Mouse (Mus musculus): ENCODE measurements around the gene Yy2. TPM values are rescaled to one million over a fixed set of nuclear protein-coding genes. Genes with fewer than 3 reads are reported as not detected.

Gene Yy2
- 3.2 and 5.3 TPM in 2 replicates for polyA plus RNA-seq (2016; fragmentation: Nextera tagmentation; extraction: Ambion mirVana)

DNA sequence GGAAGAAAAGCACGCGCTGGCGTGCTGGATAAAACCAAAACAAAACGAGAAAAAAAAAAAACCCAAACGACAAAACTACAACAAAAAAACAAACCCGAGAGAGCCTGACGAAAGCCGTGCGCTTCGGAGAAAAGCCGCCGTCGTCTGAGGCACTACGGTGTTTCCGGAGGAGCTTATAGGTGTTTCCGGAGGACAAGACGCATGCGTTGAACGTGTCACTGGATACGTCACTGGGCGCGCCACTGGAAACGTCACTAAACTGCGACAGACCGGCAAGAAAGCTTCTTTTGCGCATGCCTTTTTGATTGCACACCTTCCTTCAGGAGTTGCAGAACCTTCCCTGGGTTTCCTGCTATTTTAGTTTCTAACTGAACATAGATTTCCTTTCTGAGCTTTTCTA is at the start of gene Yy2:
TSS of gene Yy2 (minus strand) at position 146 of the 400 bp plus-strand sequence.
- H3K9ac ChIP-seq: no peak within 1 kb of the TSS
- no peaks in the 10 kb centered on the region for H3K4me1 ChIP-seq
- no peak within 1 kb of the TSS for H3K4me3 ChIP-seq
- no peaks in the 10 kb centered on the region for H3K27me3 ChIP-seq (replicated peaks)
- no peak for ATAC-seq (ENCODE audit: low FRiP score, low read depth)
- no peaks in the 10 kb centered on the region for H3K9me3 ChIP-seq
- H3K36me3 ChIP-seq: 0 out of 2 replicates have a peak, but pooled peaks cover 5% of the 10 kb centered on the region
- 89% methylated on average over 26 of the region's 26 CpGs for WGBS
- no peak within 1 kb of the TSS for H3K27ac ChIP-seq
- H3K4me2 ChIP-seq (replicated peaks): no peak within 1 kb of the TSS

DNA sequence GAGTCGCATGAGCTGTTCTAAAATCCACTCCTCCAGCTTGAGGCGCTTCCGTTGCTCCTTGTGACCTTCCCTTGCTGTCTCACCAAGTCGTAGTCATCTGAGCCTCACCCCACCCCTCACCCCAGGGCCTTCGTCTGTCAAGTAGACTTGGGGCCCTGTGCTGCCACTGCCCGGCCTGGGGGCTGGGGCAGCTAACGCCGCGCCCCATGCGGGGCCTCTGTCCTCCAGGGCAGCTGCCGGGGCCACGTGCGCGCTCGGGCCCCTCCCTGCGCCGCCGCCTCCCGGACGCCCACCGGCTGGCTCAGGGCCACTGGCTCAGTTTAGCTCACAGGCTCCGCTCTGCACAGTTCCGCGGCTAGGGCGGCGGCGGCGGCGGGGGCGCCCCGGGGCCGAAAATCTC is 44.1 kb upstream of the Yy2 start:
- H3K27ac ChIP-seq: no peak overlapping the region
- H3K9ac ChIP-seq: no peak overlapping the region
- no peak for ATAC-seq (ENCODE audit: low FRiP score, low read depth)
- H3K27me3 ChIP-seq (replicated peaks): no peaks in the 10 kb centered on the region
- no peaks in the 10 kb centered on the region for H3K4me1 ChIP-seq
- H3K4me3 ChIP-seq: no peak overlapping the region
- 24% methylated on average over 31 of the region's 32 CpGs for whole genome bisulfite sequencing
- H3K4me2 ChIP-seq (replicated peaks): peak overlapping the region; percentile 51
- H3K36me3 ChIP-seq: no peaks in the 10 kb centered on the region
- H3K9me3 ChIP-seq: no peaks in the 10 kb centered on the region

DNA sequence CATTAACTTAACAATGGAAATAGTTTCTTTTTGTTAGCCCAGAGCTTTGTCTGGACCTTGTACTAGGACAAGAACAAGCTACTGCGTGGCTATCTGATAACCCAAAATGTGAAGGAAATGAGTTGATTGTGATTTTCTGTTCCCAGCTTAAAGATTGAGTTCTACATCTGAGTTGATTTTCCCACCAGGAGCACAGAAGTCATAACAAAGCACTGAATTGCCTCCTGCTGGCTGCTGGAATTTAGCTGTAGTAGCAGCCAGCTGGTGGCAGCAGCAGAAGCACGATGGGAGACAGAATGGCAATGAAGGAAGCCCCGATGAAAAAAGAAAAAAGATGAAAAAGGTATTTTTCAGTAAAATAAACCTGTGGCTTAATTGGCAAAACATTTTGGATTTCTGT is 32.7 kb upstream of the Yy2 start:
- Histone ChIP-seq H3K4me1 (no peaks in the 10 kb centered on the region), H3K4me3 (no peak overlapping the region), H3K4me2 (replicated peaks) (no peak overlapping the region), H3K27ac (no peak overlapping the region), H3K9me3 (no peaks in the 10 kb centered on the region), H3K27me3 (replicated peaks) (no peaks in the 10 kb centered on the region), H3K36me3 (no peaks in the 10 kb centered on the region), H3K9ac (no peak overlapping the region)
- 18% methylated on average over 3 of the region's 3 CpGs for WGBS
- no peak for ATAC-seq (ENCODE audit: low FRiP score, low read depth)

- peak within 1 kb of the TSS; percentile 56 for H3K4me2 ChIP-seq (replicated peaks)
- H3K27ac ChIP-seq: peak within 1 kb of the TSS; percentile 80
- peak within 1 kb of the TSS; percentile 74 for H3K9ac ChIP-seq
- 14% methylated on average over 61 of the region's 74 CpGs for WGBS
- no peaks in the 10 kb centered on the region for H3K36me3 ChIP-seq
- ATAC-seq (ENCODE audit: low FRiP score, low read depth): peak; percentile 83
- no peaks in the 10 kb centered on the region for H3K4me1 ChIP-seq
- peak within 1 kb of the TSS; percentile 50 for H3K4me3 ChIP-seq
- H3K27me3 ChIP-seq (replicated peaks): no peaks in the 10 kb centered on the region
- no peaks in the 10 kb centered on the region for H3K9me3 ChIP-seq
Observed at GRCm38 (mm10) chrX:157598186-157598996, 29.6 kb upstream of the Yy2 start, which contains the start of gene Mbtps2. TSS of gene Mbtps2 (minus strand) at chrX:157598715.

- no peaks in the 10 kb centered on the region for H3K4me1 ChIP-seq
- 16% methylated on average over 17 of the region's 17 CpGs for WGBS
- H3K9ac ChIP-seq: peak overlapping the region; percentile 74
- no peaks in the 10 kb centered on the region for H3K27me3 ChIP-seq (replicated peaks)
- peak; percentile 30 for ATAC-seq (ENCODE audit: low FRiP score, low read depth)
- H3K27ac ChIP-seq: no peak overlapping the region
- H3K36me3 ChIP-seq: no peaks in the 10 kb centered on the region
- peak overlapping the region; percentile 56 for H3K4me2 ChIP-seq (replicated peaks)
- no peaks in the 10 kb centered on the region for H3K9me3 ChIP-seq
- H3K4me3 ChIP-seq: peak overlapping the region; percentile 50
Observed at GRCm38 (mm10) chrX:157597585-157598185, 28.9 kb upstream of the Yy2 start.

DNA sequence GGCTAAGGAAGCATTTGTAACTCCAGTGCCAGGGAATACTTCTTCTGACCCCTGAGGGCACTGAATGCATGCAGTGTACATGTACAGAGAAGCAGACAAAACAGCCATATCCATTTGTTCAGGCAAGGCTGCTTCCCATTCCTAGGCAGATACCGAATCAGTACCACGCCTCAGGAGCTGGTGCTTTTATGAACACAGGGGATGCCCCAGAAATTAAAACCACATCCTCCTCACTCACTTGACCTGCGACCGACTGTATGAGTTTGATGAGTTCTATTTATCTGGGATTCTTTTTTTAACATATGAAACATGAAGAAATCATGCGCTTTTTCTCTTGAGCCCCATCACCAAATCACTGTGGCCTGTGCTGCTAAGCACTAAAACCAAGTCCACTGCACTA is 28.0 kb upstream of the Yy2 start:
- no peaks in the 10 kb centered on the region for H3K36me3 ChIP-seq
- no peak overlapping the region for H3K27ac ChIP-seq
- H3K27me3 ChIP-seq (replicated peaks): no peaks in the 10 kb centered on the region
- no peaks in the 10 kb centered on the region for H3K4me1 ChIP-seq
- ATAC-seq (ENCODE audit: low FRiP score, low read depth): no peak
- peak overlapping the region; percentile 56 for H3K4me2 ChIP-seq (replicated peaks)
- H3K9ac ChIP-seq: no peak overlapping the region
- no peak overlapping the region for H3K4me3 ChIP-seq
- no peaks in the 10 kb centered on the region for H3K9me3 ChIP-seq
- WGBS: 84% methylated on average over 5 of the region's 5 CpGs

- H3K4me3 ChIP-seq: no peak overlapping the region
- no peak overlapping the region for H3K4me2 ChIP-seq (replicated peaks)
- H3K27me3 ChIP-seq (replicated peaks): no peaks in the 10 kb centered on the region
- H3K9me3 ChIP-seq: no peaks in the 10 kb centered on the region
- no peak overlapping the region for H3K27ac ChIP-seq
- no peaks in the 10 kb centered on the region for H3K4me1 ChIP-seq
- WGBS: 87% methylated on average over 6 of the region's 6 CpGs
- ATAC-seq (ENCODE audit: low FRiP score, low read depth): no peak
- H3K36me3 ChIP-seq: no peaks in the 10 kb centered on the region
- no peak overlapping the region for H3K9ac ChIP-seq
Observed at GRCm38 (mm10) chrX:157595927-157596326, 27.1 kb upstream of the Yy2 start.

- no peak for ATAC-seq (ENCODE audit: low FRiP score, low read depth)
- Histone ChIP-seq H3K9me3 (no peaks in the 10 kb centered on the region), H3K36me3 (no peaks in the 10 kb centered on the region), H3K27me3 (replicated peaks) (no peaks in the 10 kb centered on the region), H3K4me3 (no peak overlapping the region), H3K4me2 (replicated peaks) (no peak overlapping the region), H3K4me1 (no peaks in the 10 kb centered on the region), H3K27ac (no peak overlapping the region), H3K9ac (no peak overlapping the region)
- WGBS: 86% methylated on average over 2 of the region's 2 CpGs
Observed at GRCm38 (mm10) chrX:157594606-157595005, 25.8 kb upstream of the Yy2 start.

DNA sequence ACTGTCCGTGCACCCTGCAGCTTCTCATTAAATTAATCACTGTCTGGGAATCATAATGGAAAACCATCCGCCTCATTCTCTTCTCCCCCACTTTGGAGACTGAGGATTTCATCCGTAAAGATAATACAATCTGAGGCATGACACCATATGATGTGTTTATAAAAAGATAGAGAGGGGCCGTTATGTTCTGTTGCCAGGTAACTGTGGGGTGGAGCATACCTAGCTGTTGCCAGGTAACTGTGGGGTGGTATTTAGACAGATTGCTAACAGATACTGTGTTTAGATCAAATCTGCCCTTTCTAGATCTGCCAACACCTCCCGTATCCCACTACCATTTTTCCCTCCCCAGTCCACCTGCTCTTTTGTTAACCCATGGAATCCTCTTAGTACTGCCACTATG is 18.2 kb upstream of the Yy2 start:
- no peaks in the 10 kb centered on the region for H3K27me3 ChIP-seq (replicated peaks)
- no peaks in the 10 kb centered on the region for H3K36me3 ChIP-seq
- H3K9ac ChIP-seq: no peak overlapping the region
- H3K9me3 ChIP-seq: no peaks in the 10 kb centered on the region
- no peaks in the 10 kb centered on the region for H3K4me1 ChIP-seq
- no peak overlapping the region for H3K27ac ChIP-seq
- WGBS: 70% methylated on average over 5 of the region's 5 CpGs
- no peak overlapping the region for H3K4me2 ChIP-seq (replicated peaks)
- ATAC-seq (ENCODE audit: low FRiP score, low read depth): no peak
- no peak overlapping the region for H3K4me3 ChIP-seq

- Histone ChIP-seq H3K4me1 (no peaks in the 10 kb centered on the region), H3K27me3 (replicated peaks) (no peaks in the 10 kb centered on the region), H3K9me3 (no peaks in the 10 kb centered on the region), H3K36me3 (no peaks in the 10 kb centered on the region), H3K27ac (no peak overlapping the region), H3K4me3 (no peak overlapping the region), H3K9ac (no peak overlapping the region), H3K4me2 (replicated peaks) (no peak overlapping the region)
- no peak for ATAC-seq (ENCODE audit: low FRiP score, low read depth)
Observed at GRCm38 (mm10) chrX:157586397-157586796, 17.6 kb upstream of the Yy2 start.

GRCm38 (mm10) chrX:157579108-157579614 is 10.4 kb upstream of the Yy2 start:
- 67% methylated on average over 6 of the region's 6 CpGs for WGBS
- H3K9me3 ChIP-seq: no peaks in the 10 kb centered on the region
- no peak for ATAC-seq (ENCODE audit: low FRiP score, low read depth)
- no peaks in the 10 kb centered on the region for H3K27me3 ChIP-seq (replicated peaks)
- no peaks in the 10 kb centered on the region for H3K4me1 ChIP-seq
- H3K9ac ChIP-seq: no peak overlapping the region
- H3K36me3 ChIP-seq: peaks cover 3% of the 10 kb centered on the region; the same call in 1 of the 2 replicates
- no peak overlapping the region for H3K4me2 ChIP-seq (replicated peaks)
- H3K4me3 ChIP-seq: no peak overlapping the region
- no peak overlapping the region for H3K27ac ChIP-seq

- peaks cover 3% of the 10 kb centered on the region; the same call in 1 of the 2 replicates for H3K36me3 ChIP-seq
- no peaks in the 10 kb centered on the region for H3K4me1 ChIP-seq
- no peaks in the 10 kb centered on the region for H3K27me3 ChIP-seq (replicated peaks)
- WGBS: 90% methylated on average over 2 of the region's 2 CpGs
- H3K4me3 ChIP-seq: no peak overlapping the region
- H3K27ac ChIP-seq: no peak overlapping the region
- H3K4me2 ChIP-seq (replicated peaks): no peak overlapping the region
- H3K9ac ChIP-seq: no peak overlapping the region
- no peak for ATAC-seq (ENCODE audit: low FRiP score, low read depth)
- no peaks in the 10 kb centered on the region for H3K9me3 ChIP-seq
Observed at GRCm38 (mm10) chrX:157574683-157575082, 5.9 kb upstream of the Yy2 start.
